Mouse (Mus musculus) T-helper 2 cell (primary cell): ENCODE data around the gene Egr2.

Source experiments
- in situ Hi-C: fragments of 300-600 bp; cut with MboI, MseI; formaldehyde crosslinking; loops from one replicate; pipeline ENCODE4 v1.15.1; 2025; ENCODE audit warnings: high pct_unique_total_duplicates

Gene Egr2

GRCm38 (mm10) chr10:67538106-67538505 lies 2.8 kb downstream of the Egr2 start:
- in situ Hi-C loops: loop anchor here (5.0 kb wide), 1 partner anchor 109 kb away; no protein-coding TSS in a partner anchor

DNA sequence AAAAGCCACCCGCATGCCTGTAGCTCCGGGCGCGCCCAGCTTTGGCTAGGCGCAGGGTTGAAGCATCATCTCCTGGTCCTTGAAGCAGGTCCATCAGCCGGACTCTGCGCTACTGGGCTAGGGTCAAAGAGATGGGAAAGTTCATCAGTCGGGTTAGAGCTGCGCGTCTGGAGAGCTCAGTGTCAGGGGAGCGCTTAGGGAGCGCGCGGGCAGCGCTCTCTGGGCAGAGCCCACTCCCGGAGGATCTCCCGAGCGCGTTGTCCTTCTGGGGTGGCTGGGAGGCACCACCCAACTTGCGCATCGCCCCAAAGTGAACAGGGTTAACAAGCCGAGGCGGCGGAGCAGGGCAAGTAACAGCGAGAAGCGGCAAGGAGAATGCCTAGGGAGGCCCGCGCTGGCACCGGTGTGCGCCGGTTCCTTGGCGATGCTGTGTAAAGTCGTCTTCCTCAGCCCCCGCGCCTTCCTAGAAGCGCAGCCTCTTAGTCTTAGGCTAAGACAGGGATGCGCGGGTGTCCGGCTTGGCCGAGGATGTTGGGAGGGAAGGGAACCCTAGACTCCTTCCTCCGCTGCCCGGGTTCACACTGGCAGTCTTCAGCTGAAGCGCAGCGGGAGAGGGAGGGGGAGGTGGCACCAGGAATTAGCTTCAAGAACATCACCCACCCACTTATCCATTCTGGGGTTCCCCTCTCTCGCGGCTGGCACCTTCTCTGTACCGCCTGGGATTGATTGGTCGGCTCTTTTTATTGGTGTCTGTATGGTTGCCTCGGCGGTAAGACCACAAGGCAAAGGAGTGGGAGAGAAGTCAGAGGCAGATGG lies 3.5 kb downstream of the Egr2 start:
- in situ Hi-C loops: loop anchor here (5.0 kb wide), 1 partner anchor 109 kb away; no protein-coding TSS in a partner anchor

DNA sequence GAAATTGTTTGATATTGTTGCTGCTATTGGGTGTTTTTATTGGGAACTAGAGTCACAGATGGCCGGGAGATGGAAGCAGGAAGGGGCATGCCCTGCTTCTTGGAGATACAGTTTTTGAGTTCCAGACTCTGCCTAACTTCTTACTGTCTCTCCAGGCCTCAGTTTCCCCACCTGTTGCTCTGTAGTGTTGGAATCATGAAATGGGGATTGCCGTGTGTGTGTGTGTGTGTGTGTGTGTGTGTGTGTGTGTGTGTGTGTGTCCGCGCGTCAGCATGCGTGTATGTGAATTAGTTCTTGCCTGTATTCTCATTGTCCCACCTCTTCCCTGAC lies 4.1 kb downstream of the Egr2 start:
- in situ Hi-C loops: loop anchor here (5.0 kb wide), 1 partner anchor 108 kb away; no protein-coding TSS in a partner anchor

DNA sequence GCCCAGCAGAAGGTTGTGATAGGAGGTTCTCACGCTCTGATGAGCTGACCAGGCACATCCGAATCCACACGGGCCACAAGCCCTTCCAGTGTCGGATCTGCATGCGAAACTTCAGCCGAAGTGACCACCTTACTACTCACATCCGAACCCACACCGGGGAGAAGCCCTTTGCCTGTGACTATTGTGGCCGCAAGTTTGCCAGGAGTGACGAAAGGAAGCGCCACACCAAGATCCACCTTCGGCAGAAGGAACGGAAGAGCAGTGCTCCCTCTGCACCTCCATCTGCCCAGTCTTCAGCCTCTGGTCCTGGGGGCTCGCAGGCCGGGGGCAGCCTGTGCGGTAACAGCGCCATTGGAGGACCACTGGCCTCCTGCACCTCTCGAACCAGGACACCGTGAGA lies 5.3 kb downstream of the Egr2 start:
- in situ Hi-C loops: no loop called here

DNA sequence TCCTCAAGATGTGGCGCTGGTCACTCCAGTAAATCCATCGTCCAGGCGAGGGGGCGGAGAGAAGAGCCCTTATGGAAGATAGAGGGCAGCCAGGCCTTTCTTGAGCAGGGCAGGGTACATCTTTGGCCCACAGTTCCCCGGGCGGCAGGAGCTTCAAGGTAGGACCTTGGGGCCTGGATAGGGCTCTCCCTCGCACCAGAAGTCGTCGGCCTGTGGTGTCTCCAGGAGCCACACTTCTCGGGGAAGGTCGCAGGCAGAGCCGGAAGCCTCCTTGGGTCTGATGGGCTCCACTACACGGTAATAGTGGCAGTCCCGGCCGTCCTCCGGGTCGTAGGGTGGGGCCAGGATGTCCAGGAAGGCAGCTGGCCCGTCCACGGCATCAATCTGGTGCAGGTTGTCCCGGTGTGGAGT lies 12.6 kb downstream of the Egr2 start:
- in situ Hi-C loops: no loop called here

- in situ Hi-C loops: no loop called here
Measured at GRCm38 (mm10) chr10:67548261-67548854, 13.1 kb downstream of the Egr2 start.

DNA sequence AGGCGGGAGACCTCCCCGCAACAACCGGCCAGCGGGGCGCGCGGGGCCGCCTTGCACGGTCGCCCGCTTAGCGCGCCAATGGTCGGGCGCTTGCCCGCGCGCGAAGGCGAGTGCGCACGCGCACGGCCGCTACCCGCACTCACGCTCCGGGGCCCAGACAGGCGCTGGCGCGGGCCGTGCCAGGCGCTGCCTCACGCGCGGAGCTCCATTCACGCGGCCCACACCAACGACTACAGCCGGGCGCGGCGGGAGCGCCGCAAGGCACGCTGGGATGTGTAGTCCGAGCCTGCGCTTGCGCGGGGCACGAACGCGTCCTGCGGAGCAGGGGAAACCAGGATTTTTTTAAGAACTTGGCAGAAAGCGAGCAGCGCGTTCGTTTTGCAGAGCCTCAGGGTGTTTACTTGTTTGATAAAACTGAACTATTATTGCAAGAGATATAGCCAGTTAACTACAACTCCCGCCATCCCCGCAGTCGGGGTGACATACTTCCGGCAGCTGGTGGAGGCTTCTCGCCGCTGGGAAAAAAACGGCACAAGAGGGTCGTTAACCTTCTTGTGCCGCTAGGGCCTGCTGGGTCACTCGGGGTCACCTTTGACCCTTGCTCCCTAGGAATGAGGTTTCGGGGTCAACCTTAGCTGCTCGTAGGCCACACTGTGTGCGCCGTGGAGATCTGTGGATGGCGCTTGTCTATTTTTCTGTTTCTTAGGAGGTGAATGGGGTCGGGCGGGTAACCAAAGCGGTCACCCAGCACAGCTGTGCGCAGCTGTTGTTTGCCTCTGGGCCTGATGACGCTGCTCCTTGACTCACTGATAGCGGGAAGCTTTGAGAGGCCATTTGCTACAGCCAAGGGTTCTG lies 13.8 kb downstream of the Egr2 start, which contains the start of gene Ado:
Ado (minus strand) TSS at position 79 of the 855 bp plus-strand sequence.
- in situ Hi-C loops: no loop called here

- in situ Hi-C loops: no loop called here
Measured at GRCm38 (mm10) chr10:67558053-67558452, 22.8 kb downstream of the Egr2 start.

DNA sequence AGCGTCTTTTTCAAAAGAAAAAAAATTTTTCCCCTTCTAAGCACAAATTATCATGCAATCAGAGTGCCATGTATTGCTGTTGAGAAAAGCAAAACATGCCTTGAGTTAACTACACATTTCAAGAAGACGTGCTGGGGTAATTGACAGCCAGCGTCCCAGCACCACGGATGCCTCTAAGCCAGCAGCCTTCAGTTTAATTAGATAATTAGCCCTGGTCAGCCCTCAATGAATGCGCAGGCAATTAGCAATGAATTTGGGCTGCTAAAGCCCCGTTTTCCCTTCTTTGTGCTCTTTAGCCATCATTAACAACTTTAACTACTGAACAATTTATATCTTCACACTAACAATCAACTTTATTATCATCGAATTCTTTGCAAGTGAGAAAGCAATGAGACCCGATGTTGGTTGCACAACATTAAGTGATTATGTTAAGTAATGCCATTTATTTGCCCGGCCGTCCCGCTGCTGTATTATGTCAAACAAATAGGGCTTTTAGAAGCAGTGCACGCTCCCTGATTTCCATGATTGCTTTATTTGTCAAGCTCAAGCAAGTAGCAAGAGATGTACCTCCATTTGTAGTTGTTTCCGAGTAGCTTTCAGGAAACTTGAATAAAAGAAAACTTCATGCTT lies 24.6 kb downstream of the Egr2 start:
- in situ Hi-C loops: no loop called here

DNA sequence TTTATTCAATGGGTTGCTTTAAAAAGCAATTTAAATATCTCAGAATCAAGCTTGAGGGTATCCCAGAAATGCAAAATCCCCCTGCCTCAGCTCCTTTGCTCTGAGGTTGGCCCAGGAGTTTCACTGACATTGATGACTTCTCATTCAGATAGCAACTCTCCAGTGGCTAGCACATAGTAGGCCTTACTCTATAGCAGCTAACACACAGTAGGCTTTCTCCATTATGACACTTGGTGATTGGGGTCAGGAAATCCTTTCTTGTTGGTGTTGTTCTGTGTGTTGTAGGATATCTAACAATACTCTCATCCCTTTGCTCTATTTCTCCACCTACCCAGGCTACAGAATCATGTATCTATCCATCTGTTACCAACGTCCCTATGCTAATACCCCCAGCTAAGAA lies 25.9 kb downstream of the Egr2 start:
- in situ Hi-C loops: no loop called here

GRCm38 (mm10) chr10:67564509-67564908 lies 29.2 kb downstream of the Egr2 start:
- in situ Hi-C loops: no loop called here

DNA sequence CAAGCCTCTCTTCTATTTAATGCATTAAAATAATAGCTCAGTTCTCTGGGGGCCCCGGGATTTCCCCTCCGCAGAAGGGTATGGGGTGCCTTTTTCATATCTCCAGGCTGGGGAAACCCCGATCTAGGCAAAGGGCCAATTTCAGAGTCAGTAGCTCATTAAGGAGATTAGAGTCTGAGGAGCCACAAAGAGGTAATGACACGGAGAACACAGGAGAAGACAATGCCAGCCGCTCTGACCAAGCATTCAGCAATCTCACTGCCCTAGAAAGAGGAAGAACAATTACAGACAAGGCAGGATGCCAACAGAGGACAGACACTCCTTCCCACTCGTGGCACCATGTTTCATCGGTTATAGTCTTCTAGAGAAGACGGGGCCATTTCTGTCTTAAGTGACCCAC lies 30.8 kb downstream of the Egr2 start:
- in situ Hi-C loops: no loop called here

DNA sequence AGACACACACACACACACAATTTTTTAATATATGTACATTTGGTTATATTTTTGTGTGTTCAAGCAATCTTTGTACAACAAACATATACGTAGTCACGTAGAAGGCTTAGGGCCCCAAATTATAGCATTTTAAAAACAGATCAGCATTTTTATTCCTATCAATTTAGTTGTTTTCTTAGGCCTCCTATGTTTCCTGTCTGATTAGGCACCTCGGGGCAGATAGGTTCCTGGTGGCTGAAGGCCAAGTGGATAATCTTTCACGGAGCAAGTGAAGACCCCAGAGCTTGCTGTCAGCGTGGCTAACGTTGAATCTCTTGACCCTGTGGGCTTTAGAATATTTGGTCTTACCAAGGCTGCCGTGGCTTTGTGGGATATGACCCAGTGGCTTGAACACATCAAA lies 34.3 kb downstream of the Egr2 start:
- in situ Hi-C loops: no loop called here

GRCm38 (mm10) chr10:67571443-67571842 lies 36.2 kb downstream of the Egr2 start:
- in situ Hi-C loops: no loop called here

DNA sequence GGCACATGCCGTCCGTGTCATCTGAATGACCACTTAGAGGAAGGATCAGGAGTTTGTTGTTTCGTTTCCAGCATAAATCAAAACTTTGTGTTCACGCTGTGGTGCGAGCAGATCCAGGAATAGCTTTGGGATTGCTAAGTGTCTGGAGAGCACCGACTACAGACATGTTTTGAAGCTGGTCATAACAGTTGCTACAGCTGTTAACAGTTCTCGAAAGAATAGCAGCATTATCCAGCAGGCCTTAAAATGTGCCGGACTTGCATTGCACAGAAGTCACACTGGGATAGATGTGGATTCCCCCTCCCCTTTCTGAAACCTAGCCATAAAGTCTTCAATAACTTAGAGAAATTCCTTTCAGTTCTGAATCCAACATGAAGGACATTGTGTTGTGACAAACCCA lies 38.0 kb downstream of the Egr2 start:
- in situ Hi-C loops: no loop called here

- in situ Hi-C loops: loop anchor here (25.0 kb wide), 1 partner anchor 1968 kb away; no protein-coding TSS in a partner anchor
Measured at GRCm38 (mm10) chr10:67579830-67580229, 44.6 kb downstream of the Egr2 start.

- in situ Hi-C loops: loop anchor here (25.0 kb wide), 1 partner anchor 1969 kb away; no protein-coding TSS in a partner anchor
Measured at GRCm38 (mm10) chr10:67581698-67582285, 46.5 kb downstream of the Egr2 start.

GRCm38 (mm10) chr10:67585873-67586610 lies 50.8 kb downstream of the Egr2 start:
- in situ Hi-C loops: loop anchor here (5.0 to 25.0 kb wide), 2 partner anchors 61 to 1974 kb away; no protein-coding TSS in a partner anchor
